Mouse (Mus musculus) embryonic facial prominence, embryonic 12.5 days (tissue): ENCODE results near the gene Cdc7. TPM values are rescaled to one million over a fixed set of nuclear protein-coding genes. Genes with fewer than 3 reads are reported as not detected.
A peak's percentile ranks its signal among the peaks of the same experiment; 100 is the strongest.

ENCODE experiments used
- ATAC-seq: fragments of 200-750 bp; cut with Nextera tagmentation; 2 replicates; pipeline ENCODE4 v1.8.0; 2017; ENCODE audit not compliant: insufficient number of reproducible peaks, insufficient read depth, low FRiP score, low TSS enrichment
- H3K27ac ChIP-seq: fragments of 300-500 bp; sonication (generic); 2 replicates; pipeline ENCODE4 v1.5.1; 2016; ENCODE audit warnings: mild to moderate bottlenecking
- H3K27me3 ChIP-seq: fragments of 300-500 bp; sonication (generic); 2 replicates; pipeline ENCODE4 v1.6.1; 2016; ENCODE audit warnings: mild to moderate bottlenecking, moderate library complexity
- H3K36me3 ChIP-seq: fragments of 300-500 bp; sonication (generic); 2 replicates; pipeline ENCODE4 v1.6.1; 2016; ENCODE audit warnings: mild to moderate bottlenecking
- H3K4me1 ChIP-seq: fragments of 300-500 bp; sonication (generic); 2 replicates; pipeline ENCODE4 v1.6.1; 2016
- H3K4me2 ChIP-seq: fragments of 300-500 bp; sonication (generic); replicated peaks from 2 replicates; pipeline ENCODE4 v1.6.1; 2016; ENCODE audit warnings: mild to moderate bottlenecking, moderate library complexity
- H3K4me3 ChIP-seq: fragments of 300-500 bp; sonication (generic); 2 replicates; pipeline ENCODE4 v1.5.1; 2016; ENCODE audit warnings: mild to moderate bottlenecking
- H3K9ac ChIP-seq: fragments of 300-500 bp; sonication (generic); 2 replicates; pipeline ENCODE4 v1.6.1; 2016; ENCODE audit warnings: mild to moderate bottlenecking, moderate library complexity
- H3K9me3 ChIP-seq: fragments of 300-500 bp; sonication (generic); 2 replicates; pipeline ENCODE4 v1.6.1; 2016; ENCODE audit warnings: mild to moderate bottlenecking, moderate library complexity
- WGBS: fragments of 180-500 bp; shearing (Covaris S2); methylation state at CpG from one replicate; pipeline ENCODE4 v1.1.7; 2016; 5-methylcytosine and 5-hydroxymethylcytosine counted together
- polyA plus RNA-seq: library from polyadenylated mRNA; unstranded; fragments of >200 nt; fragmentation: Nextera tagmentation; extraction: Ambion mirVana; gene quantifications from 2 replicates; pipeline ENCODE4 v1.2.1, GENCODE M21; 2016

Cdc7 gene
- 57.9 and 60.8 TPM in 2 replicates for polyA plus RNA-seq

DNA sequence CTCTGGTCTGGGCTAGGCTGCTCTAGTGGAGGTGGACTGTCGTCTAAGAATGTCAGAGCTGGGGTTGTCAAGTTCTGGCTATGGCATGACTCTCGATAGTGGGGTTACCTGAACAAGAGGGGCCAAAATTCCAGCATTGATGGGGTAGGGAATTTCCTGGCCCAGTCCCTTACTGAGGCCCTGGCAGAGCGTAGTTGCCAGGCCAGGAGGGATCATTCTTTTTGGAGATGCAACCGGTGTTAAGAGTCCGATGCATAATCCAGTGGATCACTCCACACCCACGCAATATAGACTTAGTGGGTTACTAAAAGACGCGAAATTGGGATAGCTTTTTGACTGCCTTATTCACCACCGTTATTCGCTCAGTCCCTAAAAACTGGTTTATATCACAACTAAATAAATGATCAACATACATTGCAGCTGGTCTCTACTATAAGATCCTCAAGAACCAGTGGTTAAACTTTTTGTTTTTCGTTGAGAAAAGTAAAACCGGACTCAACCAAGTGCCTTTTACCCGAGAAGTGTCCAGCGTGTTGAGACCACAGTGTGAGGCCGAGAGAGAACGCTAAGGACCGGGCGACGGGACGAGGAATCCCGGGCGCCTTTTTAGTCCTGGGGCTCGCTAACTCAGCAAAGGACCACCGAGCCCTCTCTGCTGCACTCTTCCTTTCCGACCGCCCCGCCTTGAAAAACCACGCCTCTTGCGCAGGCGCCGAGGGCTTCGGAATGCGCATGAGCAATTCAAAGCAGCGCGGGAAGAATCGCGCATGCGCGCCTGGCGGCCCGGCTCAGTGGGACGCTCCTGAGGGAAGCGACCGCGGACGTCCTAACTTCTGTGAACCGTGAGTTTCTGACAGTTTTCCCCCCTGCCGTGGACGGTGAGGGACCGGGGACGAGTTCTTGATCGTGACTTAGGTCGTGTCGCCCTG lies at the start of gene Cdc7:
Cdc7 (plus strand) TSS at position 739 of the 929 bp plus-strand sequence.
- Histone ChIP-seq H3K27me3 (no peaks in the 10 kb centered on the region; the same call in 1 of the 2 replicates), H3K4me1 (peaks cover 13% of the 10 kb centered on the region), H3K4me2 (peak within 1 kb of the TSS; percentile 85), H3K27ac (peak within 1 kb of the TSS; percentile 66), H3K4me3 (peak within 1 kb of the TSS; percentile 86), H3K36me3 (peaks cover 8% of the 10 kb centered on the region; the same call in 1 of the 2 replicates), H3K9me3 (no peaks in the 10 kb centered on the region), H3K9ac (peak within 1 kb of the TSS; percentile 82)
- 6% methylated on average over 54 of the region's 54 CpGs for WGBS
- peak; percentile 87 for ATAC-seq

- no peaks in the 10 kb centered on the region for H3K4me1 ChIP-seq
- no peak overlapping the region for H3K9ac ChIP-seq
- H3K4me3 ChIP-seq: no peak overlapping the region
- no peaks in the 10 kb centered on the region for H3K36me3 ChIP-seq
- no peak overlapping the region for H3K4me2 ChIP-seq
- H3K27ac ChIP-seq: no peak overlapping the region
- ATAC-seq: no peak
- no peaks in the 10 kb centered on the region for H3K27me3 ChIP-seq
- H3K9me3 ChIP-seq: no peaks in the 10 kb centered on the region
These were observed 44.8 kb upstream of the Cdc7 start for GRCm38 (mm10) chr5:106919315-106919714.

DNA sequence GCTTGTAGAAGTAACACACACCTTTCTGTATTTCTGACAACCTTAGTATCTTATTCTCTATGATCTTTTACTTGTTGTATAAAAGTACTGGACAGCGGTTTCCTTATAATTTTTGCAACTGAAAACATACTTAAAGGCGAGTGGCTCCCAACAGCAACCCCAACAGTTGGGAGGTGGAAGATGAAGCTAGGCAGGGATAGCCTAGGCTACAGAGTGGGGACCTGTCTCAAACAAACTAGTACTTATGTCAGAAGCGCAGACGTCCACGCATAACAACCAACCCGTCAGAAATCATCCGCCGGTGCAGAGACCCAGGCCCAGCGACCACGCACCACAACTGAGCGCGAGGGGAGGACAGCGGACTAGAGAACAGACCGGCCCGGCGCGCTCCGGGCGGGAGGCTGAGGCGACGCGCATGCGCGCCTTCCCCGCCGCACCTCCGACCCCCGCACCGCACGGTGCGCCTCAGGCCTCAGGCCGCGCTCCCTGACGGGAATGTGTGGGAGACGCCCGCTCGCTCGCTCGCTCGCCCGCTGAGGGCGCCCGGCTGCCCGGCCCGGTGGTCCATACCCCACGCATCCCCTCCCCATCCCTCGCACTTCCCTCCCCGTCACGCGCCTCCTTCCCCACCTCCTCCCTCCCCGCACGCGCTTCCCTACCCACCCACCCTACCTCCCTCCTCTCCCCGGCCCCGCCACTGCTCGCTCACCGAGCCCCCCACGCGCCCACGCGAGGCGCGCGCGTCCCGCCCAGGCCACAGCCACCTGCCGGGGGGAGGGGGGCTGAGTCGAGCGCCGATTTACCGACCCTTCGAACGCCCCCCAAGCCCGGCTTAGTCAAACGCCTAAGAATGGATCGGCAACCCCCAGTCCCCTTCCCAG lies 38.4 kb upstream of the Cdc7 start, which contains the start of gene Hfm1:
Hfm1 (minus strand) TSS at position 834 of the 881 bp plus-strand sequence.
- peak within 1 kb of the TSS; percentile 65 for H3K4me2 ChIP-seq
- H3K9ac ChIP-seq: peak within 1 kb of the TSS; percentile 77
- under 1% methylated on average over 54 of the region's 76 CpGs for WGBS
- no peaks in the 10 kb centered on the region for H3K36me3 ChIP-seq
- no peaks in the 10 kb centered on the region for H3K27me3 ChIP-seq
- H3K9me3 ChIP-seq: no peaks in the 10 kb centered on the region
- H3K27ac ChIP-seq: 0 out of 2 replicates have a peak within 1 kb of the TSS, but pooled peaks have one; percentile 57
- peak within 1 kb of the TSS; percentile 71 for H3K4me3 ChIP-seq
- H3K4me1 ChIP-seq: no peaks in the 10 kb centered on the region
- peak; percentile 92 for ATAC-seq

GRCm38 (mm10) chr5:106926369-106926686 lies 37.8 kb upstream of the Cdc7 start:
- peak overlapping the region; percentile 77 for H3K9ac ChIP-seq
- H3K9me3 ChIP-seq: no peaks in the 10 kb centered on the region
- no peaks in the 10 kb centered on the region for H3K36me3 ChIP-seq
- H3K27ac ChIP-seq: 0 out of 2 replicates have a peak overlapping the region, but pooled peaks have one; percentile 57
- H3K4me1 ChIP-seq: no peaks in the 10 kb centered on the region
- H3K4me3 ChIP-seq: peak overlapping the region; percentile 71
- 34% methylated on average over 4 of the region's 4 CpGs for WGBS
- ATAC-seq: no peak
- H3K27me3 ChIP-seq: no peaks in the 10 kb centered on the region
- H3K4me2 ChIP-seq: peak overlapping the region; percentile 65

- Histone ChIP-seq H3K27ac (no peak overlapping the region), H3K9me3 (no peaks in the 10 kb centered on the region), H3K36me3 (no peaks in the 10 kb centered on the region), H3K4me3 (no peak overlapping the region), H3K27me3 (no peaks in the 10 kb centered on the region), H3K4me1 (no peaks in the 10 kb centered on the region), H3K4me2 (no peak overlapping the region), H3K9ac (no peak overlapping the region)
- ATAC-seq: no peak
- WGBS: 70% methylated on average over 4 of the region's 4 CpGs
These were observed 36.1 kb upstream of the Cdc7 start for GRCm38 (mm10) chr5:106927996-106928395.

DNA sequence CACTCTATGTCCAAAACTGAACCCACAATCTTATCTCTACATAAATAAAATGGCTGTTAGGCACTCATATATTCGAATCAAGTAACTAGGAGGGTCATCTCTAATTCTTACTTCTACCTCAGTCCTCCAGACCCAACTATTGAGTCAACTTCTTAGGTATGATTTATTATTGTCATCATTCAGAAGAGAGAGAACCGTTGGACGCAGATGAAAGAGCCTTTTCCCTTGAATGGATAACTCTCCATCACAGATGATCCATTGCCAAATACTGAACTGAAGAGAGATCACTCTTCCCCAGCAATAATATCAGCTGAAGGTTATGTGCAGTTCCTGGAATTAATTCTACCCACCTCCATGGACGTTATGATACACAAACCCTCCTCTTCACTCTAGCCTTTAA lies 17.8 kb upstream of the Cdc7 start:
- 83% methylated on average over 4 of the region's 4 CpGs for WGBS
- Histone ChIP-seq H3K27ac (no peak overlapping the region), H3K4me3 (no peak overlapping the region), H3K9ac (no peak overlapping the region), H3K27me3 (no peaks in the 10 kb centered on the region), H3K4me1 (no peaks in the 10 kb centered on the region), H3K9me3 (no peaks in the 10 kb centered on the region), H3K4me2 (no peak overlapping the region), H3K36me3 (no peaks in the 10 kb centered on the region)
- ATAC-seq: no peak

- 78% methylated on average over 6 of the region's 6 CpGs for WGBS
- no peak for ATAC-seq
These were observed 15.4 kb upstream of the Cdc7 start for GRCm38 (mm10) chr5:106948683-106949082.

GRCm38 (mm10) chr5:106956467-106956866 lies 7.7 kb upstream of the Cdc7 start:
- Histone ChIP-seq H3K27me3 (no peaks in the 10 kb centered on the region), H3K36me3 (no peaks in the 10 kb centered on the region), H3K9ac (no peak overlapping the region), H3K4me3 (no peak overlapping the region), H3K27ac (no peak overlapping the region), H3K9me3 (no peaks in the 10 kb centered on the region), H3K4me1 (no peaks in the 10 kb centered on the region), H3K4me2 (no peak overlapping the region)
- WGBS: 51% methylated on average over 3 of the region's 3 CpGs
- no peak for ATAC-seq

More at GRCm38 (mm10) chr5:106948683-106949082, 15.4 kb upstream of the Cdc7 start:
- H3K4me3 ChIP-seq: no peak overlapping the region
- H3K4me2 ChIP-seq: no peak overlapping the region
- no peak overlapping the region for H3K9ac ChIP-seq
- H3K27ac ChIP-seq: no peak overlapping the region
- no peaks in the 10 kb centered on the region for H3K9me3 ChIP-seq
- H3K27me3 ChIP-seq: no peaks in the 10 kb centered on the region
- no peaks in the 10 kb centered on the region for H3K4me1 ChIP-seq
- no peaks in the 10 kb centered on the region for H3K36me3 ChIP-seq

GRCm38 (mm10) chr5:106959031-106959430 lies 5.1 kb upstream of the Cdc7 start:
- H3K27ac ChIP-seq: no peak overlapping the region
- no peaks in the 10 kb centered on the region; the same call in 1 of the 2 replicates for H3K27me3 ChIP-seq
- no peak for ATAC-seq
- no peak overlapping the region for H3K4me3 ChIP-seq
- H3K9ac ChIP-seq: no peak overlapping the region
- no peaks in the 10 kb centered on the region for H3K36me3 ChIP-seq
- H3K9me3 ChIP-seq: no peaks in the 10 kb centered on the region
- peaks cover 3% of the 10 kb centered on the region; the same call in 1 of the 2 replicates for H3K4me1 ChIP-seq
- H3K4me2 ChIP-seq: no peak overlapping the region
- WGBS: 90% methylated on average over 3 of the region's 3 CpGs

GRCm38 (mm10) chr5:106960451-106960850 lies 3.7 kb upstream of the Cdc7 start:
- Histone ChIP-seq H3K36me3 (no peaks in the 10 kb centered on the region), H3K27ac (no peak overlapping the region), H3K27me3 (no peaks in the 10 kb centered on the region; the same call in 1 of the 2 replicates), H3K4me2 (no peak overlapping the region), H3K9ac (no peak overlapping the region), H3K4me3 (no peak overlapping the region), H3K4me1 (peaks cover 8% of the 10 kb centered on the region), H3K9me3 (no peaks in the 10 kb centered on the region)
- ATAC-seq: no peak
- WGBS: 71% methylated on average over 2 of the region's 2 CpGs

DNA sequence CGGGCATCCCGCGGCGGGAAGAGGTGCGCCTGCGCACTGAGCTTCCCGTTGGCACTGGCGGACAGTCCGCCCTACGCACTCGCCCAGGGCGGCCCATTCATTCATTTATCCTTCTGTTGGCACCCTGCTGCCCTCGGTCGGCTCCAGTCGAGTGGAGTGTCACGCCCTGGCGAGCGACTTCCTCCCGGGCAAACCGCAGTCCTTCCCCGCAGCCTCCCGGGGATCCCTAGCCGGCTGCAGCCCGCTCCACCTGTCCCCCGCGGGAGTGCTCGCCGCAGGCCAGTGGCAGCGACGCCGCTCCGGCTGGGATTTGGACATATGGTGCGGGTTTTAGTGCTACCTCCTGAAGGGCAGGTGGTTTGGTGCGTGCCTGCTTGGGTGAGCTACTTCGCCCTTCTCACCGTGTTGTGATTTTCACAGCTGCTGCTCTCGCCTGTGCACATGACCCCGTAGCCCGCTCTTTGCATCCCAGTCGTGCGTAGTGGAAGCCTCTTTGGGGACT lies 442 bp downstream of the Cdc7 start:
- Histone ChIP-seq H3K4me1 (peaks cover 13% of the 10 kb centered on the region), H3K9ac (peak overlapping the region; percentile 82), H3K9me3 (no peaks in the 10 kb centered on the region), H3K27ac (peak overlapping the region; percentile 66), H3K4me2 (peak overlapping the region; percentile 85), H3K27me3 (no peaks in the 10 kb centered on the region; the same call in 1 of the 2 replicates), H3K4me3 (peak overlapping the region; percentile 86), H3K36me3 (peaks cover 13% of the 10 kb centered on the region; the same call in 1 of the 2 replicates)
- ATAC-seq: peak; percentile 78
- WGBS: 0% methylated on average over 41 of the region's 41 CpGs
